Mouse (Mus musculus) small intestine, adult 2 months (tissue): ENCODE measurements around the gene Ankrd28.

ENCODE experiments used
- CTCF ChIP-seq: fragments of 200-500 bp; IDR thresholded peaks from 2 replicates; pipeline ENCODE4 v1.5.1; 2012; ENCODE audit warnings: low read depth, mild to moderate bottlenecking, control low read depth, inconsistent platforms, low read length, moderate library complexity, mixed read lengths; ENCODE audit not compliant: insufficient replicate concordance, insufficient read length; ENCODE audit errors: extremely low read depth
- POLR2A ChIP-seq: fragments of 200-500 bp; IDR thresholded peaks from 2 replicates; pipeline ENCODE4 v1.6.1; 2012; ENCODE audit warnings: low read depth, mild to moderate bottlenecking, control low read depth, inconsistent platforms, low read length, moderate library complexity

- no peak for TF ChIP-seq POLR2A
- no peak for TF ChIP-seq CTCF
Measured at GRCm38 (mm10) chr14:31856007-31856406, 25.6 kb upstream of the Ankrd28 start.
